Mouse (Mus musculus) erythroid progenitor cell, adult 5-6 weeks (primary cell): ENCODE data around the gene Gm10300. TPM values are rescaled to one million over a fixed set of nuclear protein-coding genes. Genes with fewer than 3 reads are reported as not detected.

Source experiments
- ATAC-seq: replicated peaks from 2 replicates; pipeline ENCODE4 v1.8.0; 2016; ENCODE audit warnings: moderate number of reproducible peaks, mild to moderate bottlenecking, moderate TSS enrichment, inconsistent platforms; ENCODE audit not compliant: poor library complexity, low FRiP score, severe bottlenecking
- total RNA-seq, 2 experiments: library from RNA; stranded (forward) in 1 of 2; stranded (reverse) in 1 of 2; fragments of 150-400 nt in 1 of 2; fragments of 186-747, 209-891 nt in 1 of 2; gene quantifications; 2 replicates each; pipeline versions ENCODE4 v1.2.3 to v1.2.4; 2015 to 2017; ENCODE audit warnings: low replicate concordance in 2 of 2

Gene Gm10300
- total RNA-seq, 2 experiments from 2014 or later: 1.4 TPM; not detected in 1

DNA sequence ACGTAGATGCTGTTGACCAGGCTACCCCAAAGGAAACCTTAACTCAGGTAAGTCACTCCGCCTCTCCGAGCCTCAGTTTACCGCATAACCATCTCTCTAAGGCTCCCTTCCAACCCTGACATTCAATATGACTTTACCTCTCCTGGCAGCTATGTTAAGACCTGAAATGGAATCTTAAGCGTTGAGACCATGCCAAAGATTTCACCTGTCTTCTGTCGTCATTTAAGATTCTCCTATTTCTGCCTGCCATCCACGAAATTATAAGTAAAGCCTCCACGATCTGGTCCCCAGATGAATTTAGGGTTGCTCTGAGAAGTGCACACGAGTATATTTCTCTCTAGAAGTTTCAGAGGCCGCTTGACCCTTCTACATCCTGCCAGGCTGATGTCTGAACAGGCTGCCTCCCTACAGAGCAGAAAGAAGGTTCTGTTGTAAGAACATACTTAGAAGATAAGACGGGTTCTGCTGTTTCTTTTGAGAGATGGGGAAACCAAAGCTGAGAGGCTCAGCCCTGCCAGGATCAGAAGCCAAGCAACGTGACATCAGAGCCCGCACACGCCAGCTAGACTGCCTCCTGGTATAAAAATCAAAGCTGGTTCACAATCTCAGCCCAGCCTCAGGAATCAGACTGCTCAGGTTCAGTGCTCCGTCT, 24.8 kb upstream of the Gm10300 start:
- ATAC-seq: 0 out of 2 replicates have a peak, but pooled peaks have one; percentile 21

DNA sequence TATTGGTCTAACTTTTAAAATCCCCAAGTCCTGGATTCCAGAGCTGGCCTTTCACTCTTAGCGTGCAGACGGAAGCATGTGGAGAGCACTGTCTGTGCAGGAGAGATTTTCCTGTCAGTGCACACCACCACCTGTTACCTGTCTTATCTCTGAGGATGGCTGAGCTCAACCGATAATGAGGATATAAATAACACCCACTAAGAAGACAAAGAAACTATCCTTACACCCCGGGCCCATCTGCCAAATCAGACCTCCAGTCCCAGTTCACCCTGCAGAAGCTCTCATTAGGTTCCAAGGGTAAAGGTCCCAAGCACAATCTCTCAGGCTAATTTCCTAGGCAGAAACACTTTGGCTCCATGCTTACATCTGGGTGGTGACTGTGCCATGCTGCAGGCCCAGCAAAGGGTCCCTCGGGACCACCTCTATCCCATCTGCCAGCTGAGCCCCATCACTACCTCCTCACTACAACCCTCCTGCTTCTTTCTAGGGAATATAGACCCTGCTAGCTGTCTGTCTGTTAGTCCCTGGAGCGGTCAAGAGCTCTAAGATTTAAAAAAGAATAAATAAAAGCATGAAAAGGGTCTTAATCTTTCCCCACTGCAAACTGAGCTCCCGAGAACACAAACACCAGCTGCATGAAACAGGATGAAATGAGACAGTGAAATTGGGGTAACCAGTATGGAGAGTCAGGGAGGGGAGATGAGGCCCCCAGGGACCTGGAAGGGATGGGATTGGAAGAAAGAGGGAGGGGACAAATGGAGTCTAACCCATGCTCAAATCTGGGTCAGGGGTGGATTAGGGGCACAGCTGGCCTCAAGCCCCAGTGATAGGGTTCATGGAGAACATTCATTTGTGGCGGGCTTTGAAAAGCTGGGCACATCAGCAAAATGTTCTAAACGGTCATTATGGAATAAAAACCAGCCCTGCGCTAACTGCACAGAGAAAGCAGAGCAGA, 22.9 kb upstream of the Gm10300 start:
- ATAC-seq: no peak

- ATAC-seq: no peak
These were observed 17.2 kb upstream of the Gm10300 start for GRCm38 (mm10) chr4:132057311-132057710.

- ATAC-seq: no peak
These were observed 15.0 kb upstream of the Gm10300 start for GRCm38 (mm10) chr4:132059541-132059940.

DNA sequence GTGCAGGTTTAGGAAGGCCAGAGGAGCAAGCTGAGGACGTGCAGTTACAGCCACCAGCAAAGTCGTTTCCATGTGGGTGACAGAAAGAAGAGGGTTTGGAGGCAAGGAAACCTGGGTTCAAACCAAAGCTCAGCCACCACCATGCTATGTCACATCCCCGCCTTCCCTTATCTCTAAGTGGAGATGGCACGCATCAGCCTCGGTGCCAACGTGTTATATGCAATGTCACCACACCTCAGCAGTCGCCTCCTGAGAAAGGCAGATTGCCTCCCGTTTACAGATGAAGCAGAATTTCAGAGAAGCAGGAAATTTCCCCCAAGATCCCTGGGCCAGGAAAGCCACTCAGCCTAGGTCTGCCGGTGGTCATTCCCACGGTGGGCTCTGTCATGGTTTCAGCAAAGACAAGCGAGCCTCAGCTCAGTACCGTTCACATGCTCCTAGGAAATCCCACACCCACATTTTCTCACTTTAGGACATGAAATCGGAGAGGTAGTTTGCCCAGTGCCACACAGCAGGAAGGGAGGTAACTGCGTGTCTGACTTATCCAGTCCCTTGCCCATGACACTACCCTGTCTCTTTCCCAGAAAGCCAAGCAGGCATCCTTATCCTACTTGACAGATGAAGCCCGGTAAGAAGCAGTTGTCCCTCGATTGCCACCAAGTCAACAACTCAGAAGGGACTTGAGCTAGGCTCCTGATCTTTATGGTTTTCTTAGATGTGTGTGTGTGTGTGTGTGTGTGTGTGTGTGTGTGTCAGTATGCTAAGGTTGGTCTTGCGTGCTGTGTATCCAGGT, 14.3 kb upstream of the Gm10300 start:
- ATAC-seq: peak; percentile 94

DNA sequence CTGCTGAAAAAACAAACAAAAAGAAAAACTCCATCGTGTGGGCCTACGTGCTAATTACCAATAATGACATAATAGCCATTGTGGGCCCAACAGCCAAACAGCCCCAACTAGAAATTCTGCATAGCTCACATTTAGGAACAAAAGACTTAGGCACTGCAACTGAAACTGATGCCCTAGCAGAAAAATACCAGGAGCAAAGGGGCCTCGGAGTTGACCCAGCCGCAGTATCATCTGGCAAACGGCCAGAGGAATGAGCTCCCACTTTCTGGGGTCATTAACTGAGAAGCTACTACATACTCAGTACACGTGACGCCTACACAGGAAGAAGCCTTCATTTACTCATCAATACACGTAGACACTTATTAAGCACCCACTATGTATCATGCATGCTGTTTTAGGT, 12.2 kb upstream of the Gm10300 start:
- ATAC-seq: no peak

- no peak for ATAC-seq
These were observed 11.3 kb upstream of the Gm10300 start for GRCm38 (mm10) chr4:132062934-132063884.

DNA sequence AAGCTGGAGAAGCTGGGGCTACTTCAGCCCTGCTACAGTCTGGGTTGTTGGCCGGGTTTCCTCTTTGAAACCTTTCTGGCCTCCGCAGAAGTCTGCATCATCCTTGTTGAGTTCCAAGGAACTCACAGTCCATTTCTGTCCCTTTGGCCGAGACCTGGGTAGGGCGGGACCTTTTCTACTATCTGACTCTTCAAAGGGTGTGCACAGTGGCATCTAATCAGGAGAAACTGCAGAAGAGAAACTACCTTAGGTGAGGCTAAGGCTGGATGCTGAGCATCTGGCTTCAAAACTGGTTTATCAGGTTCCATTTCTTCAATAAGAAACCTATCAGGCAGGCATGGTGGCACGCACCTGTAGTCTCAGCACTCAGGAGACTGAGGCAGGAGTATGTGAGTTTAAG, 9.9 kb upstream of the Gm10300 start:
- ATAC-seq: no peak

GRCm38 (mm10) chr4:132065578-132065977, 8.9 kb upstream of the Gm10300 start:
- no peak for ATAC-seq

DNA sequence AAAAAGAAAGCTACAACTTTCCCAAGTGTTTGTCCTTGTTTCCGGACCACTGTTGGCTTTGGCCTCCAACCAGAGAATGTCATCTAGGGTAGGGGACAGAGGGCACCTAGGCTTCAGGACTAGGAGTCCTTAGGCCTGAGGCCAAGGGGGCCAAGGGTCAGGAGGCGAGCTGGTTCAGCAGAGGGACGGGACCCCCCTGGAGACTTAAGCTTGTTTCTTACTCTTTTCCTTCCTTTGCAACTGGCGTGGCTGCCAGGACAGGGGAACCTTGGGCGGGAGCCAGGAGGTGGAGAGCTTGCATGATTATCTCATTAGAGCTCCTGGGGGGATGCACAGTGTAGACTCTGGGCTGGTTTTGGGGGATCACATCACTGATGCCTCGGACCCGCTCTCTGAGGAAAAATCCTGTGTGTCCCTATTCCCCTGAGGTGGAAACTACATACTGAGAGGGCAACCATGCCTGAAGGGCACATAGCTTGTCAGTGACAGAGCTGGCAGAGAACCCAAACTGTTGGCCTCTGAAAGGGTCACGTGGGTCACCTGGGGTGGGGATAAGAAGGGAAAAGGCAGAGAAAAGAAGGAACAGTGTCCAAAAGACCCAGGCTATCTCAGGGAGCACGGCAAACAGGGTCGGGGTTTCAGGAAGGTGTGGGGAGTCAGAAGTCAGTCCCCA, 8.3 kb upstream of the Gm10300 start:
- peak; percentile 50 for ATAC-seq

- ATAC-seq: peak; percentile 65
These were observed 7.2 kb upstream of the Gm10300 start for GRCm38 (mm10) chr4:132067112-132067937.

GRCm38 (mm10) chr4:132067938-132068235, 6.6 kb upstream of the Gm10300 start:
- ATAC-seq: no peak

DNA sequence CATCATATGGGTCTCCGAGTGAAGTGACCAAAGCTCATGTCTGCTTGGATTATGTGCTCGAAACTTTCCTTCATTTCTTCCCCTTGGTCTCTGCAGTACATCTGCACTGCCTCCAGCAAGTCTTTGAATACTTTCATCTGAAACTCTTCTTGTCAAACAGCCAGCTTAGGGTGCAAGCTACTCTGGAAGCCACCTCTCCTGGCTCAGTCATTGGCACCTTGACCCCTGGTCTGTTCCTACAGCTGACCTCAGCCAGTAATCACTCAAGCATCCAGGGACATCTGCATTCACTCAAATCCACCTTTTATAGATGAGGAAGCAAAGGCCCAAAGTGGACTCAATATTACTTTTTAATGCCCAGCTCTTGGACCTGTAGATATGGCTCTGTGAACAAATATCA, 2.8 kb upstream of the Gm10300 start:
- no peak for ATAC-seq

- ATAC-seq: no peak
These were observed 2.3 kb upstream of the Gm10300 start for GRCm38 (mm10) chr4:132072156-132072555.

DNA sequence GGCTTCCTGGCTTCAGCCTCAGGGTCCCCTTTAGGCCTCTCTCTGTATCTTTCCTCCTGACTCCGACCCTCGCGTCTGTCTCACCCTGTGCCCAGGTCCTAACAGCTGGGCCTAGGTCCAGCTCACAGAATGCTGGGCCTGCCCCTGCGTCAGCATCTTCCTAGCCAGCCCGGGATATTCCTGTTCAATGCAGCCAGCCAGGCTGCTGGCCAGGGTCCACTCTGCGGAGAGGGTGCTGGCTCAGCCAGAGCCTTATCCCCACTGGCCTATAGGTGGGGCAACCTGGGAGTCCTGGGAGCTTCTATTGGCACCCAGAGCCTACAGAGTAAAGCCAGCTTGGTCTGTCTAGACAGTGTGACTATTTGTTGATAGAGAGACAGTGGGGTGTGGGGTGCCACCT, 1.6 kb upstream of the Gm10300 start:
- ATAC-seq: no peak

DNA sequence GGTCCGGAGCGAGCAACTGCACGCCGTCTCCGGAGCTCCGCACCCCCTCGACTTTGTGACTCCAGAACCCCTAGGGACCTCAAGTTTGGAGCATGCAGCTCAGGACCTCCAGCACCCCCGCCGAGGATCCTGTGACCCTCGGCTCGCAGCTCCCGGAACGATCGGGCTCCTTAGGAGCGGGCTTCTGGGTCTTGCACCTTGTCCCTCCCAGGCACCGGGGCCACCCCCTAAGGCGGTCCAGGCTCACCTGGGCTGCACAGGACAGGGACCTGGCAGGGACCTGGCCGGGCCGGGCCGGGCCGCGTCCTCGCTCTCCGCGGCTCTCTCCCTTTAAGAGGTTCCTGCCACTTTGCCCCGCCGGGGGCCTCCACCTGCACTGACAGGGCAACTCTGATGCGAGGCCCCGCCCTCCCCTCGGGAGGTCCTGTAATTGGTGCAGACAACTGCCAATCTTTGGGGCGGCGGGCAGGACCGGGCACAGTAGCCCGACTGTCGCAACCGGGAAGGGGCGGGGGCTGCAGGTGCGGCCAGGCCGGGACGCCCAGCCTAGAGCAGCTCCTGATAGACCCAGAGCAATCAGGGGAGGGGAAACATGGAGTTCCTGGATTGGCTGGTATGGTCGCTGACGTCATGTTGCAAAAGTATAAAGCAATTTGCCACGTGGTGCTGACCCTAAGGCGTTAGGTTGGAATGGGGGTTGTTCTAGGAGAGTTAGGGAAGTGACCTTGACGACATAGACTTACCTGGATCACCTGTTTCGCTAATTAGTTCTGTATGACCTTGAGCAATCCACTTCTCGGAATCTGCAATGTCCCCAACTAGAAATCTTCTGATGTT, 654 bp downstream of the Gm10300 start, which contains the start of gene Epb41:
Epb41 (minus strand) TSS at position 389 of the 837 bp plus-strand sequence.
- ATAC-seq: peak; percentile 66

- no peak for ATAC-seq
These were observed 1.3 kb downstream of the Gm10300 start for GRCm38 (mm10) chr4:132075796-132076195.
